Mouse (Mus musculus) stomach, embryonic 15.5 days (tissue): ENCODE measurements around the gene Rnf8. TPM values are rescaled to one million over a fixed set of nuclear protein-coding genes. Genes with fewer than 3 reads are reported as not detected.
A peak's percentile ranks its signal among the peaks of the same experiment; 100 is the strongest.
"Not testable (repeated sequence)": the region's sequence is repeated elsewhere in the genome, so short reads cannot be mapped to it uniquely, and the experiment has no call there.

Experiments used
- ATAC-seq: fragments of 200-750 bp; cut with Nextera tagmentation; 2 replicates; pipeline ENCODE4 v1.8.0; 2017; ENCODE audit warnings: low read depth, moderate number of reproducible peaks, moderate TSS enrichment; ENCODE audit not compliant: insufficient read depth, low FRiP score
- H3K27ac ChIP-seq: fragments of 300-500 bp; sonication (generic); 2 replicates; pipeline ENCODE4 v1.5.1; 2015; ENCODE audit warnings: mild to moderate bottlenecking, inconsistent platforms
- H3K27me3 ChIP-seq: fragments of 300-500 bp; sonication (generic); replicated peaks from 2 replicates; pipeline ENCODE4 v1.6.1; 2015; ENCODE audit warnings: inconsistent platforms
- H3K36me3 ChIP-seq: fragments of 300-500 bp; sonication (generic); 2 replicates; pipeline ENCODE4 v1.6.1; 2015; ENCODE audit warnings: inconsistent platforms
- H3K4me1 ChIP-seq: fragments of 300-500 bp; sonication (generic); 2 replicates; pipeline ENCODE4 v1.6.1; 2015; ENCODE audit warnings: inconsistent platforms
- H3K4me2 ChIP-seq: fragments of 300-500 bp; sonication (generic); 2 replicates; pipeline ENCODE4 v1.6.1; 2015; ENCODE audit warnings: mild to moderate bottlenecking, inconsistent platforms
- H3K4me3 ChIP-seq: fragments of 300-500 bp; sonication (generic); replicated peaks from 2 replicates; pipeline ENCODE4 v1.5.1; 2015; ENCODE audit warnings: inconsistent platforms
- H3K9ac ChIP-seq: fragments of 300-500 bp; sonication (generic); 2 replicates; pipeline ENCODE4 v1.6.1; 2015; ENCODE audit warnings: inconsistent platforms
- H3K9me3 ChIP-seq: fragments of 300-500 bp; sonication (generic); 2 replicates; pipeline ENCODE4 v1.6.1; 2016; ENCODE audit warnings: inconsistent platforms
- WGBS: fragments of 180-500 bp; shearing (Covaris S2); methylation state at CpG from one replicate; pipeline ENCODE4 v1.1.7; 2015; 5-methylcytosine and 5-hydroxymethylcytosine counted together
- polyA plus RNA-seq: library from polyadenylated mRNA; unstranded; fragments of >200 nt; fragmentation: Nextera tagmentation; extraction: Ambion mirVana; gene quantifications from 2 replicates; pipeline ENCODE4 v1.2.1, GENCODE M21; 2015

Rnf8 gene
- polyA plus RNA-seq, 1 experiment from 2014 or later = 70.8 TPM

GRCm38 (mm10) chr17:29595891-29596770, 18.5 kb upstream of the Rnf8 start:
- Histone ChIP-seq H3K36me3 (peaks cover 25% of the 10 kb centered on the region), H3K4me1 (no peaks in the 10 kb centered on the region), H3K9me3 (no peaks in the 10 kb centered on the region), H3K4me3 (no peak overlapping the region), H3K4me2 (no peak overlapping the region), H3K9ac (no peak overlapping the region), H3K27me3 (no peaks in the 10 kb centered on the region), H3K27ac (no peak overlapping the region)
- WGBS = 85% methylated on average over 15 of the region's 15 CpGs
- ATAC-seq = 0 out of 2 replicates have a peak, but pooled peaks have one; percentile 25

- no peak overlapping the region for H3K4me2 ChIP-seq
- no peak overlapping the region for H3K4me3 ChIP-seq
- H3K27me3 ChIP-seq = no peaks in the 10 kb centered on the region
- WGBS = 85% methylated on average over 13 of the region's 13 CpGs
- no peaks in the 10 kb centered on the region for H3K9me3 ChIP-seq
- 0 out of 2 replicates have a peak, but pooled peaks have one; percentile 22 for ATAC-seq
- H3K36me3 ChIP-seq = peaks cover 25% of the 10 kb centered on the region
- H3K9ac ChIP-seq = no peak overlapping the region
- no peak overlapping the region for H3K27ac ChIP-seq
- no peaks in the 10 kb centered on the region for H3K4me1 ChIP-seq
These were observed 17.8 kb upstream of the Rnf8 start for GRCm38 (mm10) chr17:29596771-29597132.

- ATAC-seq = no peak
- no peak overlapping the region for H3K27ac ChIP-seq
- peaks cover 31% of the 10 kb centered on the region for H3K36me3 ChIP-seq
- no peak overlapping the region for H3K4me2 ChIP-seq
- no peaks in the 10 kb centered on the region for H3K4me1 ChIP-seq
- H3K9ac ChIP-seq = no peak overlapping the region
- H3K4me3 ChIP-seq = no peak overlapping the region
- H3K9me3 ChIP-seq = no peaks in the 10 kb centered on the region
- H3K27me3 ChIP-seq = no peaks in the 10 kb centered on the region
- WGBS = 93% methylated on average over 14 of the region's 14 CpGs
These were observed 15.5 kb upstream of the Rnf8 start for GRCm38 (mm10) chr17:29599051-29599450.

- 83% methylated on average over 8 of the region's 8 CpGs for WGBS
- Histone ChIP-seq H3K4me1 (no peaks in the 10 kb centered on the region), H3K4me3 (no peak overlapping the region), H3K4me2 (no peak overlapping the region), H3K27ac (no peak overlapping the region), H3K27me3 (no peaks in the 10 kb centered on the region), H3K9ac (no peak overlapping the region), H3K9me3 (no peaks in the 10 kb centered on the region), H3K36me3 (peaks cover 30% of the 10 kb centered on the region)
- ATAC-seq = no peak
These were observed 15.1 kb upstream of the Rnf8 start for GRCm38 (mm10) chr17:29599537-29599936.

GRCm38 (mm10) chr17:29601391-29601790, 13.2 kb upstream of the Rnf8 start:
- no peaks in the 10 kb centered on the region for H3K27me3 ChIP-seq
- no peak overlapping the region for H3K4me3 ChIP-seq
- WGBS = 55% methylated on average over 4 of the region's 4 CpGs
- no peaks in the 10 kb centered on the region for H3K4me1 ChIP-seq
- H3K4me2 ChIP-seq = no peak overlapping the region
- H3K9me3 ChIP-seq = no peaks in the 10 kb centered on the region
- H3K9ac ChIP-seq = no peak overlapping the region
- no peak overlapping the region for H3K27ac ChIP-seq
- no peak for ATAC-seq
- H3K36me3 ChIP-seq = peaks cover 22% of the 10 kb centered on the region

GRCm38 (mm10) chr17:29603283-29603682, 11.3 kb upstream of the Rnf8 start:
- ATAC-seq = no peak
- Histone ChIP-seq H3K9ac (no peak overlapping the region), H3K4me3 (no peak overlapping the region), H3K36me3 (peaks cover 22% of the 10 kb centered on the region), H3K27me3 (no peaks in the 10 kb centered on the region), H3K4me2 (no peak overlapping the region), H3K4me1 (no peaks in the 10 kb centered on the region), H3K27ac (no peak overlapping the region), H3K9me3 (no peaks in the 10 kb centered on the region)
- WGBS = 17% methylated on average over 6 of the region's 6 CpGs

GRCm38 (mm10) chr17:29613453-29613852, 1.1 kb upstream of the Rnf8 start:
- H3K27ac ChIP-seq, H3K27me3 ChIP-seq, H3K4me2 ChIP-seq, H3K9me3 ChIP-seq, H3K36me3 ChIP-seq, ATAC-seq, H3K9ac ChIP-seq, H3K4me3 ChIP-seq: not testable (repeated sequence)
- H3K4me1 ChIP-seq = peaks cover 24% of the 10 kb centered on the region
- 86% methylated on average over 5 of the region's 5 CpGs for WGBS

GRCm38 (mm10) chr17:29615024-29615551, 498 bp downstream of the Rnf8 start:
- H3K9me3 ChIP-seq = no peaks in the 10 kb centered on the region
- 0 out of 2 replicates have a peak, but pooled peaks cover 5% of the 10 kb centered on the region for H3K36me3 ChIP-seq
- H3K27ac ChIP-seq = peak overlapping the region; percentile 97
- 0% methylated on average over 42 of the region's 43 CpGs for WGBS
- H3K4me2 ChIP-seq = peak overlapping the region; percentile 77
- H3K4me3 ChIP-seq = peak overlapping the region; percentile 94
- peaks cover 24% of the 10 kb centered on the region for H3K4me1 ChIP-seq
- H3K27me3 ChIP-seq = no peaks in the 10 kb centered on the region
- H3K9ac ChIP-seq = peak overlapping the region; percentile 99
- peak; percentile 41 for ATAC-seq

- Histone ChIP-seq H3K4me2 (peak overlapping the region; percentile 77), H3K4me1 (peaks cover 24% of the 10 kb centered on the region), H3K36me3 (0 out of 2 replicates have a peak, but pooled peaks cover 5% of the 10 kb centered on the region), H3K9me3 (no peaks in the 10 kb centered on the region), H3K27ac (peak overlapping the region; percentile 97), H3K4me3 (peak overlapping the region; percentile 94), H3K27me3 (no peaks in the 10 kb centered on the region), H3K9ac (peak overlapping the region; percentile 99; the same call in 1 of the 2 replicates)
- ATAC-seq = no peak
- WGBS = 10% methylated on average over 4 of the region's 4 CpGs
These were observed 1.0 kb downstream of the Rnf8 start for GRCm38 (mm10) chr17:29615616-29616015.

- ATAC-seq = no peak
- H3K4me1 ChIP-seq = peaks cover 18% of the 10 kb centered on the region
- no peaks in the 10 kb centered on the region for H3K9me3 ChIP-seq
- H3K27ac ChIP-seq = no peak overlapping the region
- H3K4me3 ChIP-seq = no peak overlapping the region
- H3K36me3 ChIP-seq = peaks cover 26% of the 10 kb centered on the region
- H3K4me2 ChIP-seq = no peak overlapping the region
- no peak overlapping the region for H3K9ac ChIP-seq
- H3K27me3 ChIP-seq = no peaks in the 10 kb centered on the region
- 80% methylated on average over 3 of the region's 3 CpGs for WGBS
These were observed 4.6 kb downstream of the Rnf8 start for GRCm38 (mm10) chr17:29619231-29619630.

GRCm38 (mm10) chr17:29623488-29623887, 8.9 kb downstream of the Rnf8 start:
- H3K27ac ChIP-seq = no peak overlapping the region
- no peaks in the 10 kb centered on the region for H3K27me3 ChIP-seq
- H3K4me1 ChIP-seq = no peaks in the 10 kb centered on the region
- no peak for ATAC-seq
- peaks cover 55% of the 10 kb centered on the region for H3K36me3 ChIP-seq
- H3K4me3 ChIP-seq = no peak overlapping the region
- 91% methylated on average over 8 of the region's 8 CpGs for WGBS
- no peaks in the 10 kb centered on the region for H3K9me3 ChIP-seq
- no peak overlapping the region for H3K9ac ChIP-seq
- no peak overlapping the region for H3K4me2 ChIP-seq

- Histone ChIP-seq H3K27ac (no peak overlapping the region), H3K4me3 (no peak overlapping the region), H3K9ac (no peak overlapping the region), H3K4me1 (no peaks in the 10 kb centered on the region), H3K27me3 (no peaks in the 10 kb centered on the region), H3K9me3 (no peaks in the 10 kb centered on the region), H3K36me3 (peaks cover 77% of the 10 kb centered on the region), H3K4me2 (no peak overlapping the region)
- 89% methylated on average over 9 of the region's 9 CpGs for WGBS
- no peak for ATAC-seq
These were observed 12.7 kb downstream of the Rnf8 start for GRCm38 (mm10) chr17:29627285-29627684.
